ENCODE assay signal across 9 mouse cellular contexts in genomic region chr9:78503223-78504079, GRCm38 (mm10). TPM values are rescaled to one million over a fixed set of nuclear protein-coding genes. Genes with fewer than 3 reads are reported as not detected.
DNase-seq lines count a peak whose midpoint lies in the region; ATAC-seq lines count a peak whose summit lies in the region.
"Had no signal": no experiment of that assay in that cellular context is flagged by ENCODE, and none has a peak within 500 bp of the region (broad histone marks: within the 10 kb centered on the region; RNA-seq: fewer than 3 reads in every experiment).

No protein-coding gene starts in this region.

- WGBS in forebrain, embryonic 15.5 days = 2% methylated on average over 6 of the region's 6 CpGs
- WGBS in midbrain, embryonic 16.5 days = 1% methylated on average over 6 of the region's 6 CpGs

- peak overlapping the region; percentile 35 for H3K4me2 ChIP-seq in forebrain, embryonic 15.5 days (replicated peaks)
- H3K4me2 ChIP-seq in midbrain, embryonic 16.5 days (ENCODE audit: low read length) = peak overlapping the region; percentile 44

- H3K4me1 ChIP-seq in forebrain, embryonic 15.5 days = peaks cover 27% of the 10 kb centered on the region
- H3K4me1 ChIP-seq in midbrain, embryonic 16.5 days (ENCODE audit: control insufficient read depth, insufficient read depth, low read length) = peaks cover 18% of the 10 kb centered on the region

- H3K4me3 ChIP-seq in forebrain, embryonic 15.5 days = peak overlapping the region; percentile 24
- peak overlapping the region; percentile 24 for H3K4me3 ChIP-seq in midbrain, embryonic 16.5 days (ENCODE audit: low read depth, low read length)

- no peaks in the 10 kb centered on the region for H3K27me3 ChIP-seq in forebrain, embryonic 15.5 days
- no peaks in the 10 kb centered on the region for H3K27me3 ChIP-seq in midbrain, embryonic 16.5 days (ENCODE audit: control insufficient read depth, insufficient read depth, low read depth, low read length)

- ATAC-seq in frontal cortex, adult (ENCODE audit: low TSS enrichment) = peak; percentile 81
- ATAC-seq in forebrain, embryonic 15.5 days (replicated peaks) = peak; percentile 71
- ATAC-seq in midbrain, embryonic 16.5 days = peak; percentile 77
- ATAC-seq in granulocyte monocyte progenitor cell, adult 5-6 weeks (replicated peaks; ENCODE audit: poor library complexity, severe bottlenecking) = no peak

- H3K36me3 ChIP-seq in forebrain, embryonic 15.5 days = no peaks in the 10 kb centered on the region
- H3K36me3 ChIP-seq in midbrain, embryonic 16.5 days (ENCODE audit: control insufficient read depth, insufficient read depth, low read length) = no peaks in the 10 kb centered on the region

- no peaks in the 10 kb centered on the region for H3K9me3 ChIP-seq in forebrain, embryonic 15.5 days
- no peaks in the 10 kb centered on the region for H3K9me3 ChIP-seq in midbrain, embryonic 16.5 days (replicated peaks; ENCODE audit: control insufficient read depth, low read length, poor library complexity, severe bottlenecking)

- DNase-seq in frontal cortex, postnatal 25 days (ENCODE audit: low spot score in 2 of 2) = no peak
- DNase-seq in ZHBTc4 (ENCODE audit: low read depth, low spot score) = peak; percentile 86
- no peak for DNase-seq in adrenal gland, postnatal 4 days (ENCODE audit: low spot score in 2 of 2)
- DNase-seq in T-cell, adult 2 months (ENCODE audit: low spot score) = no peak
- DNase-seq: heart, adult 18-20 months had no signal

- peak overlapping the region; percentile 93 for H3K27ac ChIP-seq in forebrain, embryonic 15.5 days (replicated peaks)
- peak overlapping the region; percentile 80 for H3K27ac ChIP-seq in midbrain, embryonic 16.5 days (ENCODE audit: low read length)

- peak overlapping the region; percentile 44 for H3K9ac ChIP-seq in forebrain, embryonic 15.5 days (replicated peaks)
- H3K9ac ChIP-seq in midbrain, embryonic 16.5 days (ENCODE audit: low read depth, low read length) = peak overlapping the region; percentile 52

RNA-seq across cellular contexts. Expression of gene Eef1a1, which starts 14.5 kb away (rescaled TPM):
- 3,810 and 3,862 TPM in 2 replicates for polyA plus RNA-seq in forebrain, embryonic 15.5 days (2015; fragmentation: Nextera tagmentation; extraction: Ambion mirVana)
- 2,998 and 3,109 TPM in 2 replicates for polyA plus RNA-seq in midbrain, embryonic 16.5 days (2015; fragmentation: Nextera tagmentation; extraction: Ambion mirVana)
- total RNA-seq in adrenal gland, postnatal 4 days (2021) = 1,000 to 10,000 TPM; 7,895 to 7,946 TPM
- 11,615 and 12,636 TPM in 2 replicates for total RNA-seq in granulocyte monocyte progenitor cell, adult 5-6 weeks (2014; fragmentation: Nextera tagmentation)
- total RNA-seq in granulocyte monocyte progenitor cell, adult 5-6 weeks (2017) = 9,337 and 10,965 TPM in 2 replicates

RNA-seq across cellular contexts. Expression of gene Gm17324, which starts 54.9 kb away (rescaled TPM):
- 0.76 and 1.7 TPM in 2 replicates for polyA plus RNA-seq in forebrain, embryonic 15.5 days (2015; fragmentation: Nextera tagmentation; extraction: Ambion mirVana)
- polyA plus RNA-seq in midbrain, embryonic 16.5 days (2015; fragmentation: Nextera tagmentation; extraction: Ambion mirVana) = 1.7 and 2.1 TPM in 2 replicates
- total RNA-seq in adrenal gland, postnatal 4 days (2021) = under 1 TPM; 0.34 to 0.79 TPM
- not detected in 2 replicates for total RNA-seq in granulocyte monocyte progenitor cell, adult 5-6 weeks (2014; fragmentation: Nextera tagmentation)
- total RNA-seq in granulocyte monocyte progenitor cell, adult 5-6 weeks (2017) = 0.46 TPM in 1 of 2 replicates, not detected in the other
- total RNA-seq: heart, adult 18-20 months had no signal

RNA-seq across cellular contexts. Expression of gene Mto1, which starts 55.4 kb away (rescaled TPM):
- 26.6 and 31.2 TPM in 2 replicates for polyA plus RNA-seq in forebrain, embryonic 15.5 days (2015; fragmentation: Nextera tagmentation; extraction: Ambion mirVana)
- polyA plus RNA-seq in midbrain, embryonic 16.5 days (2015; fragmentation: Nextera tagmentation; extraction: Ambion mirVana) = 27.9 and 29.3 TPM in 2 replicates
- total RNA-seq in adrenal gland, postnatal 4 days (2021) = 10 to 100 TPM; 25.4 to 27.7 TPM
- total RNA-seq in granulocyte monocyte progenitor cell, adult 5-6 weeks (2014; fragmentation: Nextera tagmentation) = 27.8 and 43.2 TPM in 2 replicates
- total RNA-seq in granulocyte monocyte progenitor cell, adult 5-6 weeks (2017) = 30.2 and 31.5 TPM in 2 replicates
